Mouse (Mus musculus) cerebellum, adult 2 months (tissue): Measurements from ENCODE around the gene Rpl23a.

Experiments used
- CTCF ChIP-seq: fragments of 200-500 bp; IDR thresholded peaks from 2 replicates; pipeline ENCODE4 v1.5.1; 2011; ENCODE audit warnings: low read depth, mild to moderate bottlenecking, control low read depth, low read length, moderate library complexity, borderline replicate concordance; ENCODE audit not compliant: insufficient read depth
- POLR2A ChIP-seq: fragments of 200-500 bp; IDR thresholded peaks from 2 replicates; pipeline ENCODE4 v1.6.1; 2011; ENCODE audit warnings: low read length, control low read depth, borderline replicate concordance; ENCODE audit not compliant: insufficient read depth

GRCm38 (mm10) chr11:78204287-78204686 is 20.9 kb upstream of the Rpl23a start:
- no peak for TF ChIP-seq CTCF
- no peak for TF ChIP-seq POLR2A
